Mouse (Mus musculus) heart, embryonic 11.5 days (tissue): ENCODE measurements around the gene Iqschfp. TPM values are rescaled to one million over a fixed set of nuclear protein-coding genes. Genes with fewer than 3 reads are reported as not detected.

Experiments used
- ATAC-seq: fragments of 200-750 bp; cut with Nextera tagmentation; replicated peaks from 2 replicates; pipeline ENCODE4 v1.8.0; 2017; ENCODE audit warnings: moderate library complexity; ENCODE audit not compliant: insufficient number of reproducible peaks, low FRiP score, low TSS enrichment
- H3K27ac ChIP-seq: fragments of 300-500 bp; sonication (generic); 2 replicates; pipeline ENCODE4 v1.5.1; 2014; ENCODE audit warnings: mild to moderate bottlenecking, low read depth, low read length
- H3K27me3 ChIP-seq: fragments of 300-500 bp; sonication (generic); 2 replicates; pipeline ENCODE4 v1.6.1; 2014; ENCODE audit warnings: mild to moderate bottlenecking, low read length, mixed read lengths; ENCODE audit not compliant: control insufficient read depth, insufficient read depth
- H3K36me3 ChIP-seq: fragments of 300-500 bp; sonication (generic); 2 replicates; pipeline ENCODE4 v1.6.1; 2014; ENCODE audit warnings: mild to moderate bottlenecking, low read length, moderate library complexity, mixed read lengths; ENCODE audit not compliant: control insufficient read depth, insufficient read depth
- H3K4me1 ChIP-seq: fragments of 300-500 bp; sonication (generic); 2 replicates; pipeline ENCODE4 v1.6.1; 2014; ENCODE audit warnings: low read length; ENCODE audit not compliant: control insufficient read depth, insufficient read depth
- H3K4me2 ChIP-seq: fragments of 300-500 bp; sonication (generic); 2 replicates; pipeline ENCODE4 v1.6.1; 2014; ENCODE audit warnings: mild to moderate bottlenecking, moderate library complexity
- H3K4me3 ChIP-seq: fragments of 300-500 bp; sonication (generic); 2 replicates; pipeline ENCODE4 v1.5.1; 2014; ENCODE audit warnings: low read depth, low read length
- H3K9ac ChIP-seq: fragments of 300-500 bp; sonication (generic); 2 replicates; pipeline ENCODE4 v1.6.1; 2014; ENCODE audit warnings: mild to moderate bottlenecking, low read depth, low read length, moderate library complexity
- H3K9me3 ChIP-seq: fragments of 300-500 bp; sonication (generic); replicated peaks from 2 replicates; pipeline ENCODE4 v1.6.1; 2016; ENCODE audit warnings: low read length; ENCODE audit not compliant: control insufficient read depth
- WGBS: fragments of 180-500 bp; shearing (Covaris S2); extraction: QIAGEN DNeasy Blood & Tissue Kit; methylation state at CpG from one replicate; pipeline ENCODE4 v1.1.7; 2014; ENCODE audit not compliant: insufficient replicate concordance; 5-methylcytosine and 5-hydroxymethylcytosine counted together
- polyA plus RNA-seq: library from polyadenylated mRNA; unstranded; fragments of >200 nt; fragmentation: Nextera tagmentation; extraction: Ambion mirVana; gene quantifications from 2 replicates; pipeline ENCODE4 v1.2.1, GENCODE M21; 2014

Iqschfp gene
- polyA plus RNA-seq, 1 experiment from 2014 or later: 0.26 TPM

GRCm38 (mm10) chr3:67974340-67974998, 82.4 kb downstream of the Iqschfp start:
- Histone ChIP-seq H3K27ac (no peak overlapping the region), H3K36me3 (no peaks in the 10 kb centered on the region), H3K4me3 (no peak overlapping the region), H3K27me3 (no peaks in the 10 kb centered on the region), H3K4me1 (no peaks in the 10 kb centered on the region), H3K4me2 (no peak overlapping the region), H3K9me3 (peaks cover 3% of the 10 kb centered on the region; the same call in 1 of the 2 replicates), H3K9ac (no peak overlapping the region)
- WGBS: 81% methylated on average over 2 of the region's 2 CpGs
- no peak for ATAC-seq

GRCm38 (mm10) chr3:67980006-67980405, 88.0 kb downstream of the Iqschfp start:
- Histone ChIP-seq H3K27ac (no peak overlapping the region), H3K4me3 (no peak overlapping the region), H3K9me3 (no peaks in the 10 kb centered on the region), H3K27me3 (no peaks in the 10 kb centered on the region), H3K4me1 (no peaks in the 10 kb centered on the region), H3K36me3 (no peaks in the 10 kb centered on the region), H3K9ac (no peak overlapping the region), H3K4me2 (no peak overlapping the region)
- no peak for ATAC-seq
- 70% methylated on average over 1 of the region's 1 CpGs for WGBS

- no peaks in the 10 kb centered on the region for H3K36me3 ChIP-seq
- H3K27ac ChIP-seq: no peak overlapping the region
- 26% methylated on average over 12 of the region's 12 CpGs for WGBS
- no peaks in the 10 kb centered on the region for H3K9me3 ChIP-seq
- H3K4me2 ChIP-seq: peak overlapping the region; percentile 29; the same call in 1 of the 2 replicates
- H3K9ac ChIP-seq: no peak overlapping the region
- ATAC-seq: no peak
- no peaks in the 10 kb centered on the region for H3K27me3 ChIP-seq
- no peaks in the 10 kb centered on the region for H3K4me1 ChIP-seq
- H3K4me3 ChIP-seq: no peak overlapping the region
Measured at GRCm38 (mm10) chr3:67983329-67983728, 91.3 kb downstream of the Iqschfp start.

- WGBS: 83% methylated on average over 4 of the region's 4 CpGs
- ATAC-seq: no peak
- no peak overlapping the region for H3K4me2 ChIP-seq
- H3K4me3 ChIP-seq: no peak overlapping the region
- no peak overlapping the region for H3K27ac ChIP-seq
- H3K4me1 ChIP-seq: no peaks in the 10 kb centered on the region
- H3K36me3 ChIP-seq: no peaks in the 10 kb centered on the region
- no peaks in the 10 kb centered on the region for H3K9me3 ChIP-seq
- H3K27me3 ChIP-seq: no peaks in the 10 kb centered on the region
- no peak overlapping the region for H3K9ac ChIP-seq
Measured at GRCm38 (mm10) chr3:68002415-68002814, 110.4 kb downstream of the Iqschfp start.

GRCm38 (mm10) chr3:68012342-68012741, 120.3 kb downstream of the Iqschfp start:
- no peak for ATAC-seq
- no peaks in the 10 kb centered on the region for H3K36me3 ChIP-seq
- no peaks in the 10 kb centered on the region for H3K27me3 ChIP-seq
- no peak overlapping the region for H3K27ac ChIP-seq
- H3K9ac ChIP-seq: no peak overlapping the region
- no peak overlapping the region for H3K4me2 ChIP-seq
- H3K4me1 ChIP-seq: no peaks in the 10 kb centered on the region
- no peak overlapping the region for H3K4me3 ChIP-seq
- no peaks in the 10 kb centered on the region for H3K9me3 ChIP-seq

GRCm38 (mm10) chr3:68015786-68016185, 123.8 kb downstream of the Iqschfp start:
- H3K4me3 ChIP-seq: no peak overlapping the region
- no peaks in the 10 kb centered on the region for H3K9me3 ChIP-seq
- 49% methylated on average over 1 of the region's 1 CpGs for WGBS
- H3K27ac ChIP-seq: no peak overlapping the region
- H3K4me2 ChIP-seq: no peak overlapping the region
- no peaks in the 10 kb centered on the region for H3K36me3 ChIP-seq
- H3K4me1 ChIP-seq: no peaks in the 10 kb centered on the region
- H3K9ac ChIP-seq: no peak overlapping the region
- ATAC-seq: no peak
- H3K27me3 ChIP-seq: no peaks in the 10 kb centered on the region

- 53% methylated on average over 4 of the region's 4 CpGs for WGBS
- H3K27me3 ChIP-seq: no peaks in the 10 kb centered on the region
- no peaks in the 10 kb centered on the region for H3K4me1 ChIP-seq
- ATAC-seq: no peak
- H3K9me3 ChIP-seq: no peaks in the 10 kb centered on the region
- no peaks in the 10 kb centered on the region for H3K36me3 ChIP-seq
- H3K4me2 ChIP-seq: no peak overlapping the region
- no peak overlapping the region for H3K4me3 ChIP-seq
- no peak overlapping the region for H3K9ac ChIP-seq
- H3K27ac ChIP-seq: no peak overlapping the region
Measured at GRCm38 (mm10) chr3:68019401-68019800, 127.4 kb downstream of the Iqschfp start.

- Histone ChIP-seq H3K4me2 (no peak overlapping the region), H3K4me1 (no peaks in the 10 kb centered on the region), H3K9ac (no peak overlapping the region), H3K36me3 (no peaks in the 10 kb centered on the region), H3K9me3 (no peaks in the 10 kb centered on the region), H3K27ac (no peak overlapping the region), H3K27me3 (no peaks in the 10 kb centered on the region), H3K4me3 (no peak overlapping the region)
- ATAC-seq: no peak
- 65% methylated on average over 3 of the region's 3 CpGs for WGBS
Measured at GRCm38 (mm10) chr3:68036097-68036496, 144.1 kb downstream of the Iqschfp start.

GRCm38 (mm10) chr3:68042951-68043350, 150.9 kb downstream of the Iqschfp start:
- no peak overlapping the region for H3K4me2 ChIP-seq
- no peak for ATAC-seq
- H3K27ac ChIP-seq: no peak overlapping the region

More at GRCm38 (mm10) chr3:68042951-68043350, 150.9 kb downstream of the Iqschfp start:
- no peak overlapping the region for H3K9ac ChIP-seq
- no peaks in the 10 kb centered on the region for H3K9me3 ChIP-seq
- H3K36me3 ChIP-seq: no peaks in the 10 kb centered on the region
- 81% methylated on average over 2 of the region's 2 CpGs for WGBS
- no peaks in the 10 kb centered on the region for H3K4me1 ChIP-seq
- 0 out of 2 replicates have a peak, but pooled peaks cover 2% of the 10 kb centered on the region for H3K27me3 ChIP-seq
- no peak overlapping the region for H3K4me3 ChIP-seq
